Mouse (Mus musculus): ENCODE measurements around the gene Igf2.
A peak's percentile ranks its signal among the peaks of the same experiment; 100 is the strongest.

Igf2 gene

DNA sequence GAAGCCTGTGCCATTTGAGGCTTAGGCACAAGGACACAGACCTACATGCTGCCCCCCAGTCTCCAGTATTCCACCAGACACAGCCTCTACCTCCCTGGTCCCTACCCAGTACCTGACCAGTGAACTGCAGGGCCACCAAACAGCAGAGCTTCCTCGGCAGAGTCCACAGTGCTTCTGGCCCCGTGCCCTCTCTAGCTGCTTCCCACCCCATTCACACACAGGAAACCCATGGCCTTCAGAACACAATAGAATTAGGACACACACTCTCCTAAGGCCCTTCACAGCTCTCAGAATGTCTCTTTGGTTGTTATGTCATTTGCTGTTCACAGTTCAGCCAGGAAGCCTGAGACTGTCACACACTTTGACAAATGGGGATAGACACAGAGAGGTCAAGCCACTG lies at the start of gene Igf2:
Igf2 (minus strand) TSS at position 158 of the 400 bp plus-strand sequence.
- no peak for DNase-seq

DNA sequence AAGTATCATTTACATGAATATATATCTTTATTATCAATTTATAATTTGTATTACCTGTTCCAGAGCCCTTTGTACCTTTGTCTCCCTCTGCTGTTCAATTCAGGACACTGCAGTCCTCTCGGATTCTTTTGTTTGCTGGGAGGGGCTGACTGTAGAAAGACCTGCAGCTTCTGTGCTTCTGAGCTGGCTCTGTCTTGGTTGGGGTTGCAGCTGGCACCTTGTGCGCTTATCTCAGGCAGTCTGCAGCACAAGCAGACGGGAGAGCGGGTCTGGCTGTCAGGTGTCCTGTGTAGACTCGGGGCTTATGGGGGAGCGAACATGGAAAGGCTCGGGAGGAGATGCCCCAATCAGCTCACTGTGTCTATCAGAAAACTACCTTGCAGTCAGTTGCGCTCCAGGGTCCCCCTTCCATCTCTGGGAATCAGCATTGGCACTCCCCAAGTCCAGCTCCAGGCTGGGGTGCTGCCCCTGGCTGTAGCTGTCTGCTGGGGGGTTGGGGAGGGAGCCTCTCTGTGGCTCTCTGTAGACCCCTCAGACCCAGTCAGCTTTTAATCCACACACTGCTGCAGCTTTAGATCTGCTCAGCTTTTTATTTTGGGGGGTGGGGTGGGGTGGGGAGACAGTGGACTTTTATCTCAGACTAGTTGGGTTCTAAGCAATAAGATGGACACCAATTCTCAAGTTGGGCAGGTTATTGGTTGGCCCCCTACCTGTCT lies 48.3 kb upstream of the Igf2 start:
- DNase-seq: peak; percentile 12

DNA sequence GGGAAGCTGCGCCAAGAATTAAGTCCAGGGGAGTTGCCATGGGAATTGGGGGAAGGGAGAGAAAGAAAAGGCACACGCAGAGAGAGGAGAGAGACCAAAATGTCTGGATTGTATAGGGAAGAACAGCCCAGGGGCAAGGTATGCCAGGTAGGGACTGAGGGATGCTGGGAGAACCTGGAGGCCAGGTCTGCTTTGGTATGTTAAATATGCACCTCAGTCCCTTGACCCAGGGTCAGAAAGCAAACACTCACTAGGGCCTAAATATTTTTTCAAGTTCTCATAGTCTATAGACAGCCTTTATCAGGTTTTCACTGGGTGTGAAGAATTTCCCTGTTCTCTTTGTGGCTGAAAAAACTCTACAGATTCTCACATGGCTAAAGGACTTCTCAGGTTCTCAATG lies 40.3 kb upstream of the Igf2 start:
- DNase-seq: no peak

DNA sequence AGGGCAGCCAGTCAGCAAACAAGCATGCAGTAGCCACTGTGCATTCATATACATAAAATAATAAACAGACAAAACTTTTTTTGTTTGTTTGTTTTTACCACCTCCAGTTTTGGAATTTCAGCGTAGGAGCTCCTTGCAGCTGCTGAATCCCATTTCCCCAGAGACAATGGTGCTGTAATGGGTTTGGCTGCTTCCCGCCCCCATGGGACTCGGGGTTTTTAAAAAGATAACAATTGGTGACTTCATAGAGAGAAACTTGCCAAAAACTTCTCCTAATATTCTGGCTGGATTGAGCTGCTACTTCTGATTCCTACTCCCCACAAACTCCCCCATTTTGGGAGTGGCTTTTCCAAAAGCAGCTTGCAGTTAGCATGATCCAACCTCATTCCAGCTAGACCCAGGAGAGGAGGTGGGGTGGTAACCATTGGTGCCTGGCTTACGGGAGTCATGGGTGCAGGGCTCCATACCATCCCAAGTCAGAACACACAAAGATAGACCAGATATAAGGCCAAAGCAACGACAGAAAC lies 32.8 kb upstream of the Igf2 start:
- DNase-seq: no peak

DNA sequence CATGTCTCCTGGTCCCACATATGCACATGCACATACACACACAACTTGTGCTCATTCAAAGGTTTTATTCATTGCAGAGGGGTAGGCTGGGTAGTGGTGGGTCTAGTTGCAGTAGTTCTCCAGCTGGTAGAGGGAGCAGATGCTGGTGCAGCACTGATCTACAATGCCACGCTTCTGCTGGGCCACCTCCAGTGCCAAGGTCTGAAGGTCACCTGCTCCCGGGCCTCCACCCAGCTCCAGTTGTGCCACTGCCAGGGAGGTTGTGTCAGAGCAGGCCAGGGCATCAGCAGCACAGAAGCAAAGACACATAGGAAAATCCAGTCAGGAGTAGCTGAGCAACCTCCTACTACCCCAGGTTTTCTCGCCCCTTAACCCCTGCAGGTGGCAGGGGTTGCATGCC lies 12.0 kb upstream of the Igf2 start:
- DNase-seq: no peak

DNA sequence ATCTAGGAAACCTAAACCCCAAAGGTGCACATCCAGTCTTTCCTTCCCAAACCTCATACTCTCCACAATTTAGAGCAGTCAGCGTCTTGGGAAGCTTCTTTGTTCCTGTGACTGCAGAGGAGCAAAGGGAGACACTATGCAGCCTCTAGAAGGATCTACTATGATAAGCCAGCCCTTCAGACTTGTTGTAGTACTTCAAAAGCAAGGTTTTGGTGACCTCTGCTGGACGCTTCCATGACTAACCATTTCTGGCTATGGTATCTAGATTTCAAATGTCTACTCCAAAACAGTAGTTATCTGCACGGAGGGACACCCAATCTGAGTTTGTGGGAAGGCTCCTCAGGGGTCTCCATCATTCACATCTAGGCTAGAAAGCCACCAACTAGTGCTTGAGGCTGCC lies 9.0 kb upstream of the Igf2 start:
- DNase-seq: peak; percentile 36

DNA sequence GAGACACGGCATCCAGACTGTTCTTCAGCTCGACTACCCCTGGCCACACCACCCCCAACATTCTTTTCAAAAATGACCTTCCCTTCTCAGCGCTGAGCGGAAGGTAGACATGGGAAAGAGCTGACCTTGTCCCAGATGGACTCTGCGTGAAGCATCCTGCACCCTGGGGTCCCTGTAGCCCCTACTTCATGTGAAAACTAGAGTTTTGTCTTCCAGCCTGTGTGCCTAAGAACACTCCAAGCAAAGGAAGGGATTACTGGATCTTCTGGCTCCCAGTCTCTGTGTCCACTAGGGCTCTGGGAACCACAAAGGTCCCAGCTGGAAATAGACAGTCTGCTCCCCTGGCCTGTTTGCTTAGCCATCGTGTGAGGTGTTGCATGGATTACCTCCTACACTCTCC lies 8.5 kb upstream of the Igf2 start:
- DNase-seq: no peak

DNA sequence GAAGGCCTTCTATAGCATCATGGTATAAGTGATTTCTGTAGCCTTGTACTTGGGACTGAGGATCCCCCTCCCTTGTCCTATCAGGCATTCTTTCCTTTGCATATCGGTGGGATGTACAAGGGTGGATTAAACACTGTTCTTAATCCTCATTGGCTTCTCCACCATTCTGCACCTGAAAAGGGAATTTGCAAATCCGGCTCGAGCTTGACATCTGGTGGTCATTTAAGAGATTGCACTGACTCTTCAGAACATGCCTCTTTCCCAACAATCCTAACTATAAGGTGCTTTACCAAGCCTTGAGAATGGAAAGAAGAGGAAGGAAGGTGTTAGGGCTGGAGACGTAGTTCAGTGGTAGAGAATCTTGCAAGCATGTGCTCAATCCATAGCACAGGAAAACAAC lies 5.5 kb upstream of the Igf2 start:
- DNase-seq: peak; percentile 44

DNA sequence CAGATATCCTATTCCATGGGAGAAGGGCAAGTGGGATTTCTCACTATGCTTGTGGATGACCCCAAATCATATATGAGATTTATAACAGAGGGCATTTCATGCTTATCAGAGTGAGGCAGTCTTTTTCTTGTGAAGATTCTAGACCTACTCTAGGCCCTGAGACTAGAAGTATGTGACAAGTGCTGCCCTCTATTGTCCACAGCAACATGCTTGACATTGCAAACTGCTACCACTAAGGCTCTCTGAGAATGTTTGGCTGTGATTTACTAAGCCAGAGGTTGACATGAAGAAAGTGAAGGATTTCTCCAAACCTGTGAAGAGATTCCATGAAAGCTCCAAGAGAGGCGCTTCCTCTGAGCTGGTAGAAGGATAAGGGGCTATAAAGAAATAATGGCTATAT lies 4.5 kb upstream of the Igf2 start:
- DNase-seq: no peak

DNA sequence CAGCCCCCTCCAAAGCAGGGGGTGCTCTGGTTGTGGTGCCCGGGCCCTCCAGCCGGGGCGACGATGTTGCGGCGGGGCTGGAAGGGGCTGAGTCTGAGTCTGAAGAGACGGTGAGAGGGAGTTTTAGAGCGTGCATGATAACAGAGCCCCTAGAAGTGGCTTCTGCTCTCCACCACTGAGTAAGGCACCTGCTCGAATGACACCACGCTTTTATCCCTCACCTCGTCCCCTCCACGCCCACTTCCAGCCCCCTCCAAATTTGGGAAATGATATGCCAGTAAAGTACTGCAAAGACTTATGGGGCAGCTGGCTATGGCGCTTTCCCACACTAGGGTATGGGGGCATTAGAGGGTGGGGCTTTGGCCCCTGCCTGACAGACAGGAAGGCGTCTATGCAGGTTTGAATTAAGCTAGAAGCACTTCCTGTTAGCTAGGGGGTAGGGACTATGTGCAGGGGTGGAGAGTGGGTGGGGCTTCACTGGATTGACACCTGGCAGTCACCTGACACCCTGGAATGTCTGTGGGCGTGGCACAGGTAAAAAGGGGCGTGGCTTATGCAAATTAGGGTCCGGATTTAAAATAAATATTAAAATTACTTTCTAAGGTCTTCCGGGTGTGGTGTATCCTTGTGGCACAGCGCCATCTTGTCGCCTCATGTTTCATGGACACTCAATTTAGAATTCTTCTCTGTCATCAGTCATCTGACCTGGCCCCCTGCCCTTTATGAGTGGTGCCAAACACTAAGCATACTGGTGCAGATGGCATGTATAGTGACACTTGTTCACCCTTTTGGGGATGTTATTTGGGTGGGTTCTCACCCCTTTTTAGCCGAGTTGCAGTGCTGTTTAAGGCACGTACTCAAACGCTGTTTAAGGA lies 3.4 kb upstream of the Igf2 start, which contains the start of gene Gm49394:
Gm49394 (minus strand) TSS at position 192 of the 875 bp plus-strand sequence.
- DNase-seq: no peak

DNA sequence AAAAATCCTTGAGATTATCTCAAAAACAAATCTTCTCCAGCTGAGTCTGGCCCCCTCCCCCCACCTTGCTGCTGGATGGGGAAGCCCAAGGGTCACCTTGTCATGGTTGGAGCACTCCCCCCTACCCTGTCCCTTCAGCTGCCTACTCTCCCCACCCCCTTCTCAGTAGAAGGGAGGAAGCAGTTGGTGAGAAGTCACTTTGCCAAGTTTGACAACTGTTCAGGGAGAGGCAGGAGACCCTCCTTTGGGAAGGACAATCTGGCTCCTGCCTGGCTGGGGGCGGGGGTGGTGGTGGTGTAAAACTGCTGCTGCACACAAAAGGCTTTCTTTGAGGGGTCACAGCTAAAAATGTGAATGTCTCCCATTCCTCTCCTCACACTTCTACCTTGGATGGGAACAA lies 1.7 kb upstream of the Igf2 start:
- no peak for DNase-seq

DNA sequence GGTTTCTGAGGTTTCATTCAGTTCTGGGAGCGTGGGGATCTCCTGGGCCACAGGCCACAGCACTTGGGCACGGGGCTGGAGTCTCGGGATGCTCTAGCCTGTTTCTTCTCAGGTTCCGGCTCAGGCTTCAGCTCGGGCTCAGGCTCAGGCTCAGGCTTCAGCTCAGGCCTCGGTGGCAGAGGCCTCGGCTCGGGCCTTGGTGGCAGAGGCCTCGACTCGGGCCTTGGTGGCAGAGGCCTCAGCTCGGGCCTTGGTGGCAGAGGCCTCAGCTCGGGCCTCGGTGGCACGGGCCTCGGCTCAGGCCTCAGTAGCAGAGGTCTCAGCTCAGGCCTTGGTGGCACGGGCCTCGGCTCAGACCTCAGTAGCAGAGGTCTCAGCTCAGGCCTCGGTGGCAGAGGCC lies 905 bp upstream of the Igf2 start:
- no peak for DNase-seq

DNA sequence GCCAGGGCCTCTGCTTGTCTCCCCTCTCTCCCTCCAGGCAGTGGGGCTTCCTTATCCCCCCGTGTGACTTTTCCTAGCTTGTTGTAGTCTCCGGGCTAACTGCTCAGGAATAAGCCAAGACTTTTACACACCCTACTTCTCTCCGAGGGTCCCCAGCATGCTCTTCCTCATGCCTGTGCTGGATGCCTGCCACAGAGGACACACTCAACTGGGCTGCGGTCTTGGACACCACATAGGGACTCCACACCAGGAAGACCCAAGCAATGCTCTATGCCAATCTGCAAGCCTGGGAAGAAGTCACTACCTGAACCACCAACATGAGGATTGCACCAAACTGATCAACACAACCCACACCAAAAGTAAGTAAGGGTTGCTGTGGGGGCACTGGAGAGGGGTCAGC lies 507 bp downstream of the Igf2 start:
- DNase-seq: no peak

DNA sequence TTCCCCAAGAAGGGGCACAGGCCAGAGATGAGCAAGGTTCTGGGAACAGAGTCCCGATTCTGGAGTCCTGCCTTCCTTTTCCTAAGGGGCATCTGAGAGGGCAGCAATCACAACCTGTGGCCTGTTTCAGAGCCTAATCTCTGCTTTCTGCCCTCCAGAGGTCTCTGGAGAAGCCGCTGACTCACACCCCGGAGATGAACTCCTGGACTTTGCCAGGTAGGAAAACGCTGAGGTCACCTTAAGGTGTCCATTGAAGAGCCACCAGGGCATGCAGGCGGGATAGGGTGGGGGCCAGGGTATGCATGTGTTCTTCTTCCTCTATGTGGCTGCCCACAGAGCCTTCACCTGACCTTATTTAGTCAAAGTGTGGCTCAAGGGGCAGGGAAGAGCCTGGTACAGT lies 1.3 kb downstream of the Igf2 start:
- DNase-seq: no peak

DNA sequence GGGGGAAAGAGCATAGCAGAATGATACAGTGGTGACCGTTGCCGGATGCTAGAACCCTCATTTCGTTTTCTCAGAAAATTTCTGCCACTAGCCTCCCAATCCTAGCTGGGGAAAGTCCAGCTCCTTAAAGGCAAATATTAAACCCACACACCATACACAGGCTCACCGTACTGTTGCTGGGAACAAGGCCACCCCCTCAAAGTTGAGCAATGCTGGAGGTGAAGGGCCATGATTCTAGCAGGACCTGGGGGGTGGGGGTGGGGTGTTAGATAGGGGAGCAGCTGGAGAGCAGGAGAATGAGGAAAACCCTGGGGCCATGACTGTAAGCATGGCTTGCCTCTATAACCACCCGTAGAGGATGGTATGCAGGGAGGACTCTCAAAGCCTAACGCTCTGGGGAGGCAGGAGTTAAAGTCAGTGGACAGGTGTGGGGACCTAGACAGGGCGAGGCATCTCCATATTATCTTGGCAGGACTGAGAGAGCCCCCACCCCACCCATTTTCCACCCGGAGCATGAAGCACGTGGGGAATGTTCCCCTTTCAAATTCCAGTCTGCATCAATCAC lies 2.1 kb downstream of the Igf2 start:
- no peak for DNase-seq

DNA sequence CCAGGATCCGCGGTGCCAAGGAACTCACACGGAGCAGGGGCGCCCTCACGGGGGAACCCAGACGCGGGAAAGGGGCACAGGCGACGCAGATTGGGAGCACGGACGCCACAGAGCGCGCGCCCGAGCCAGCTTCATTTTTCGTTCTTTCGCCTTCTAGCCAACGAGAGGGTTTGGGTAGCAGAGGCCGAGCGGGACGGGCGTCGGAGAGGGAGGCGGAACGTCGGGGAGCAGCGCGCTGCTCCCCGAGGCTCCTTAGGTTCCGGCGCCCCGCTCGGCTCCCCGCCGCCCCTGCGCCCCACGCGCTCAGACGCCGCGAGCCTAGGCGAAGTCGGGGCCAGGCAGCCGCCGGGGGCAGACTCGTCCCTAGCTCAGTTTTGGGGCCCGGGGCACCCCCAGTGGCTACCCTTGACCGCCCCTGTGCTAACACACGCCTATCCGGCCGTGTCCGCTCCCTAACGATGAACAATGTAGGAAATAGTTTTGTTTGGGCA lies 2.6 kb downstream of the Igf2 start:
- DNase-seq: no peak

DNA sequence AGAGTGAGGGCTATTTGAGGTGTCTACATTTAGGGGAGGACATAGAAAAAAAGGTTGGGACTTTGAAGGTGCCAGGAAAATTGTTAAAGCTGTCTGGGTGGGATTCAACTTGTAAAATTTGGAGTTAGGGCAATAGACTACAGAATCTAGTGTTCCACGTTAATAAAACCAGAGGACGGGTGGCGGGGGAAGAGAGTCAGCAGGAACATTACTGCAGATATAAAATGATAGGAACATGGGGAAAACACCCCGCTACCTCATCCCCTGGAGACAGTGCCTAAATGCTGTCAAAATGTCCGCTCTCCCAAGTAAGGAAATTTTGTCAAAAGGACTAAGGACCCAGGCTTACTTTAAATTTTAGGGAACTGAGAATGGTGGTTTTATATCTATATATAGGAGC lies 3.5 kb downstream of the Igf2 start:
- DNase-seq: no peak

DNA sequence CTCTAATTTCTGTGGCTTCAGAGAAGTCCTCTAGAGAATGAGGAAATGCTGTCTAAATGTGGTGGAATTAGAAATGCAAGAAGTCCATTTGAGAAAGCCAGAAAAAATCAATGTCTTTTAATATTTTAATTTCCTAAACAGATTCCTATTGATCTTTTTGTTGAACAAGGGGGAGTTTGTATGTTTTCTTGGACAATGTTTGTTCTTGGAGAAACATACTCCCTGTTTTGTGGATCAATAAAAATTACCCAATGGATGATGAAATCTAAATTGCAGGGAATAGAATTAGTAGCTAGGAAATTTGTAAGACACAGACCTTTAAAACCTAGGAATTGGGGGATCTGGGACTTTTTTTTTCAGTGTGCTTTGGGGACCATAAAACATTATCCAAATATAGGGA lies 4.8 kb downstream of the Igf2 start:
- no peak for DNase-seq

DNA sequence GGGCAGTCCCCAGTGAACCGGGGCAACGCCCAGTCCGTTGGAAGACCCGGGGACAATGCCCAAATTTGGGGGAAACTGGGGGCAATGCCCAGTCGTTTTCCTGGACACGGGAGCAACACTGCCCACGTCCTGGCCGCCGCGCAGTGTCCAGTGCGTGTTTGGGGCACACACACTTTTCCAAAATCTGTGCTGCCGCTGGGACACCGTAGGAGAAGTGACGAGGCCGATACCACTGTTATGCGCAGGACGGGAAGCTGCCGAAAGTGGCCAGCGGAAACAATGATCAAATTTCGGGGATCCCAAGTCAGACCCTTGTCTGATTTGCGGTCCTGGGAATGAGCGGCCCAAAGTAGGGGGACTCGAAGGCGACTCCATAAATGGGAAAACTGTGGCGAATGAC lies 5.6 kb downstream of the Igf2 start:
- DNase-seq: no peak

DNA sequence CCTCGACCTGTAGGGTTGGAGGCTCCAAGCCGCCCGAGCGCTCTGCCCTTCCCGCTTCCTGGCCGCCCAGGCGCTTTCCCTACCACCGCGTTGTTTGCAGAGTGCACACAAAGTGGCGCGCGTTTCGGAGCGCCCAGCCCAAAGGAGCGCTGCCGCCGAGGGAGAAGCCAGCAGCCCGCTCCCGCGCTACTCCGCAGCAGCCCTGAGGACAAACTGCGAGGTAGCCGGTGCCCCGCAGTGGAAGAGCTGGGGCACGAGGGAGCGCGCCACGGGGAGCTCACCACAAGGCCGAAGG lies 6.0 kb downstream of the Igf2 start:
- no peak for DNase-seq

DNA sequence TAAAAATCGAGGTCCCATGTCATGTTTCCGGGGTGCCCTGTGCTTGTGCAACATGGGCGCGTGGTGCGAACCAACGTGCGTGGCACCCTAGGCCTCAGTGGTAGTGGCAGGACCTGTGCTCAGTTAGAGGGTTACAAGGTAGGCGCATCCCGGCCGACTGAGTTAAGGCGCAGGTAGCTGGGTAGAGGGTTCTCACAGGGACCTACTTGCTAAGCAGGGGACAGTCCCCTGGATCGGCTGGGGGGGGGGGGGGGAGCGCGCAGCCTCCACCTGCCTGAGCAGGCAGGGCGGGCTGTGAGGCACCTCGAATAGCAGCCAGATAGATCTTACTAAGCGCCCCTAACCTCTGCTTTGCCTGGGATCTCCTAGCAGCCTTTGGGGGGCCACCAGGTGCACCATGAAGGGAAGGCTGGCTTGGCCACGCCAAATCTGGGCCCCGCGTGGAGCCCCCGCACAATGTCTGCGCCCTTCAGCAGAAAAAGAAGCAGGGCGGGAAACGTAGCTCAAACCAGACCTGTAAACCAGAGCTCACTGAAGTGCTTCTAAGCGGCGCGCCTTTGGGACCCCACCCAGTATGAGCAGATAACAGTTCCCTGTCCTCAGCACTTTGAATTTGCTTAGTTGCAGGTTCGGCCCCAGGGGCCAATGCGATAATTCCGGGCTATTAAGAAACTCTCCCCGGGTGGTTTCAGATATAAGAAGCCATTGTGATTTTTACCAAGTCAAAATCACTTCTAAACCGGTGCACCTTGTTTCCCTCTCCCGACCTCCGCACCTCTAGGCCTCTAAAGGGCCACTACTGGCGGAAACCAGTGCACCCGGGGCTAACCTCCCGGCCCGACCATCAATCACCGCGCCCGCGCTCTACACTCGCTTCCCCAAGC lies 6.6 kb downstream of the Igf2 start:
- DNase-seq: no peak

DNA sequence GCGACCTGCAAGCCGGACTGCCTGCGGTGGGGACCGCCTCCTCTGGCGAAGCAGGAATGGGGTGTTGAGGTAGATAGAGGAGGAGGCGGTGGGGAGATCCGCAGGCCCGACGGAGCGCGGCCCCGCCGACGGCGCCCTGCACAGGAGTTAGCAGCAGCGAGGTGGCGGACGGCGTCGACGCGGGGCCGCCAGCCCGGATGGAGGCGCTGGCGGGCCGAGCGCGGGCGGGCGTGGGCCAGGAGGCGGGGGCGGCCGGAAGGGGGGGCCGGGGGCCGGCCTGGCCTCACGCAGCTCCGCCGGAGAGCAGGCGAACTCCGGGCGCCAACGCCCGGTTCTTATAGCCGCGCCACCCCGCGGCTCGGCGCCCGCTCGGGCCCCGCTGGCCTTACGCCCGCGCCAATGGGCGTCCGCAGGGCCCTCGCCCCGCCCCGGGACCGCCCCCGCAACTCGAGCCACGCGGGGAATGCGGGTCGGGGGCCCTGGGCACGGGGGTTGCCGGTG lies 7.4 kb downstream of the Igf2 start:
- no peak for DNase-seq

Measured in cerebellum, adult 11 months (tissue).